ENCODE assay signal across 9 mouse cellular contexts in genomic region chr16:26082831-26083230, GRCm38 (mm10). TPM values are rescaled to one million over a fixed set of nuclear protein-coding genes. Genes with fewer than 3 reads are reported as not detected.
DNase-seq lines count a peak whose midpoint lies in the region; ATAC-seq and TF ChIP-seq lines count a peak whose summit lies in the region.
"Had no signal": no experiment of that assay in that cellular context is flagged by ENCODE, and none has a peak within 500 bp of the region (broad histone marks: within the 10 kb centered on the region; RNA-seq: fewer than 3 reads in every experiment).

No protein-coding gene starts in this region.

- H3K27ac ChIP-seq in lung, embryonic 14.5 days (ENCODE audit: low read depth): no peak overlapping the region
- H3K27ac ChIP-seq in heart, embryonic 13.5 days (replicated peaks): peak overlapping the region; percentile 82
- H3K27ac ChIP-seq in midbrain, embryonic 10.5 days (replicated peaks): no peak overlapping the region
- H3K27ac ChIP-seq: limb, embryonic 15.5 days had no signal

- H3K4me1 ChIP-seq in lung, embryonic 14.5 days (ENCODE audit: insufficient read depth): peaks cover 11% of the 10 kb centered on the region
- peaks cover 67% of the 10 kb centered on the region for H3K4me1 ChIP-seq in heart, embryonic 13.5 days
- peaks cover 25% of the 10 kb centered on the region for H3K4me1 ChIP-seq in midbrain, embryonic 10.5 days

- TF ChIP-seq CTCF in lung, embryonic 14.5 days (IDR thresholded peaks at IDR 0.05; ENCODE audit: low read depth): no peak

- H3K9me3 ChIP-seq in lung, embryonic 14.5 days (ENCODE audit: low read depth, low read length): no peaks in the 10 kb centered on the region
- no peaks in the 10 kb centered on the region for H3K9me3 ChIP-seq in heart, embryonic 13.5 days
- no peaks in the 10 kb centered on the region for H3K9me3 ChIP-seq in midbrain, embryonic 10.5 days (replicated peaks)
- H3K9me3 ChIP-seq: limb, embryonic 15.5 days had no signal

- H3K4me3 ChIP-seq in lung, embryonic 14.5 days (ENCODE audit: low read depth, low read length): no peak overlapping the region
- H3K4me3 ChIP-seq in heart, embryonic 13.5 days: no peak overlapping the region
- no peak overlapping the region for H3K4me3 ChIP-seq in midbrain, embryonic 10.5 days
- H3K4me3 ChIP-seq: limb, embryonic 15.5 days had no signal

- no peak for ATAC-seq in lung, embryonic 14.5 days (ENCODE audit: insufficient read depth)
- no peak for ATAC-seq in heart, embryonic 13.5 days (ENCODE audit: extremely low read depth, insufficient number of reproducible peaks, low FRiP score, low TSS enrichment)

- WGBS in lung, embryonic 14.5 days: 83% methylated on average over 1 of the region's 1 CpGs
- WGBS in heart, embryonic 13.5 days: 33% methylated on average over 1 of the region's 1 CpGs
- 89% methylated on average over 1 of the region's 1 CpGs for WGBS in midbrain, embryonic 10.5 days

- H3K36me3 ChIP-seq in lung, embryonic 14.5 days (ENCODE audit: insufficient read depth): no peaks in the 10 kb centered on the region
- H3K36me3 ChIP-seq in heart, embryonic 13.5 days: no peaks in the 10 kb centered on the region
- H3K36me3 ChIP-seq in midbrain, embryonic 10.5 days: no peaks in the 10 kb centered on the region
- H3K36me3 ChIP-seq: limb, embryonic 15.5 days had no signal

- H3K4me2 ChIP-seq in lung, embryonic 14.5 days: no peak overlapping the region
- peak overlapping the region; percentile 10; the same call in 1 of the 2 replicates for H3K4me2 ChIP-seq in heart, embryonic 13.5 days
- H3K4me2 ChIP-seq: limb, embryonic 15.5 days had no signal

- H3K27me3 ChIP-seq in lung, embryonic 14.5 days (ENCODE audit: insufficient read depth, low read length): no peaks in the 10 kb centered on the region
- H3K27me3 ChIP-seq in heart, embryonic 13.5 days (replicated peaks): no peaks in the 10 kb centered on the region
- no peaks in the 10 kb centered on the region for H3K27me3 ChIP-seq in midbrain, embryonic 10.5 days (ENCODE audit: low read depth, poor library complexity, severe bottlenecking)
- H3K27me3 ChIP-seq: limb, embryonic 15.5 days had no signal

- DNase-seq in lung, embryonic 14.5 days: peak; percentile 21
- no peak for DNase-seq in lung, postnatal 25 days (ENCODE audit: low spot score)
- DNase-seq in adrenal gland, adult 8-10 months: peak; percentile 68
- peak; percentile 82 for DNase-seq in kidney, postnatal 14 days
- DNase-seq in thymus, postnatal 14 days: no peak
- DNase-seq in midbrain, embryonic 10.5 days (ENCODE audit: low spot score): no peak
- DNase-seq: thymus, postnatal 25 days had no signal

- no peak overlapping the region for H3K9ac ChIP-seq in lung, embryonic 14.5 days
- no peak overlapping the region for H3K9ac ChIP-seq in heart, embryonic 13.5 days
- H3K9ac ChIP-seq: limb, embryonic 15.5 days had no signal

RNA-seq across cellular contexts. Expression of gene P3h2, which starts 22.8 kb away (rescaled TPM):
- polyA plus RNA-seq in lung, embryonic 14.5 days (2014; fragmentation: Nextera tagmentation; extraction: Ambion mirVana): 9.1 and 9.3 TPM in 2 replicates
- total RNA-seq in adrenal gland, adult 8-10 months (2022): 10 to 100 TPM in 2 of 4 experiments, 1 to 10 TPM in 2; 8.9 to 11.1 (median 9.7) TPM
- 6.0 and 7.0 TPM in 2 replicates for polyA plus RNA-seq in heart, embryonic 13.5 days (2015; fragmentation: Nextera tagmentation; extraction: Ambion mirVana)
- 1.5 and 2.7 TPM in 2 replicates for polyA plus RNA-seq in midbrain, embryonic 10.5 days (2016; fragmentation: Nextera tagmentation; extraction: Ambion mirVana)

Comparison
In these comparisons a context has a peak if more than half of its experiments do, and no peak if none do; other contexts are left out.
1. DNase-seq: peak in lung, embryonic 14.5 days (single experiment), adrenal gland, adult 8-10 months (single experiment) and kidney, postnatal 14 days (single experiment); none in lung, postnatal 25 days (single experiment), thymus, postnatal 14 days (single experiment) and midbrain, embryonic 10.5 days (single experiment).